Mouse (Mus musculus): ENCODE data around the gene Coq7. TPM values are rescaled to one million over a fixed set of nuclear protein-coding genes. Genes with fewer than 3 reads are reported as not detected.

The Coq7 gene
- polyA plus RNA-seq, 1 experiment, result 36.2 TPM

- H3ac ChIP-seq (ENCODE audit: control insufficient read depth, insufficient read length), result no peak overlapping the region
- no peak overlapping the region for H3K4me2 ChIP-seq (ENCODE audit: low read depth)
- no peaks in the 10 kb centered on the region for H3K36me3 ChIP-seq (ENCODE audit: control insufficient read depth, insufficient read depth)
- no peaks in the 10 kb centered on the region for H3K27me3 ChIP-seq (ENCODE audit: control insufficient read depth, insufficient read depth, insufficient read length)
- H3K4me3 ChIP-seq, result no peak overlapping the region
- H3K79me2 ChIP-seq (ENCODE audit: control insufficient read depth, insufficient read depth), result peaks cover 12% of the 10 kb centered on the region
- no peak for TF ChIP-seq MYOD1 (IDR thresholded peaks at IDR 0.05; ENCODE audit: control insufficient read depth in 1 of 3, insufficient read length in 2 of 3, low read depth in 2 of 3)
- TF ChIP-seq POLR2A (IDR thresholded peaks at IDR 0.05; ENCODE audit: insufficient read length, low read depth), result no peak
- TF ChIP-seq SRF (IDR thresholded peaks at IDR 0.05; ENCODE audit: control insufficient read depth, insufficient read length, low read depth), result no peak
- TF ChIP-seq MAX (IDR thresholded peaks at IDR 0.05; ENCODE audit: low read depth), result no peak
- TF ChIP-seq USF1 (IDR thresholded peaks at IDR 0.05; ENCODE audit: low read depth), result no peak
- no peak for TF ChIP-seq MYOG (IDR thresholded peaks at IDR 0.05; ENCODE audit: control insufficient read depth in 1 of 3, insufficient read depth in 1 of 3, insufficient read length in 2 of 3, low read depth in 2 of 3)
- no peak for TF ChIP-seq CEBPB (IDR thresholded peaks at IDR 0.05; ENCODE audit: insufficient read depth, poor library complexity, severe bottlenecking)
These were observed 38.1 kb downstream of the Coq7 start for GRCm38 (mm10) chr7:118494892-118495579.

- H3ac ChIP-seq (ENCODE audit: control insufficient read depth, insufficient read length), result no peak overlapping the region
- TF ChIP-seq CEBPB (IDR thresholded peaks at IDR 0.05; ENCODE audit: insufficient read depth, poor library complexity, severe bottlenecking) (no peak), MAX (IDR thresholded peaks at IDR 0.05; ENCODE audit: low read depth) (no peak), MYOG (IDR thresholded peaks at IDR 0.05; ENCODE audit: control insufficient read depth in 1 of 3, insufficient read depth in 1 of 3, insufficient read length in 2 of 3, low read depth in 2 of 3) (no peak), SRF (IDR thresholded peaks at IDR 0.05; ENCODE audit: control insufficient read depth, insufficient read length, low read depth) (no peak), USF1 (IDR thresholded peaks at IDR 0.05; ENCODE audit: low read depth) (no peak), E2F4 (IDR thresholded peaks at IDR 0.05; ENCODE audit: insufficient read depth) (no peak), TCF3 (IDR thresholded peaks at IDR 0.05; ENCODE audit: insufficient read length, low read depth) (no peak), POLR2AphosphoS2 (IDR thresholded peaks at IDR 0.05; ENCODE audit: insufficient read length, low read depth) (no peak), MYOD1 (IDR thresholded peaks at IDR 0.05; ENCODE audit: control insufficient read depth in 1 of 3, insufficient read length in 2 of 3, low read depth in 2 of 3) (no peak), REST (IDR thresholded peaks at IDR 0.05; ENCODE audit: insufficient read depth, insufficient read length) (no peak), TCF12 (IDR thresholded peaks at IDR 0.05; ENCODE audit: insufficient read depth, poor library complexity, severe bottlenecking) (no peak), POLR2A (IDR thresholded peaks at IDR 0.05; ENCODE audit: insufficient read length, low read depth) (no peak)
- H3K4me3 ChIP-seq, result no peak overlapping the region
- H3K79me2 ChIP-seq (ENCODE audit: control insufficient read depth, insufficient read depth), result peaks cover 24% of the 10 kb centered on the region
- no peak overlapping the region for H3K4me2 ChIP-seq (ENCODE audit: low read depth)
- no peaks in the 10 kb centered on the region for H3K36me3 ChIP-seq (ENCODE audit: control insufficient read depth, insufficient read depth)
- no peaks in the 10 kb centered on the region for H3K27me3 ChIP-seq (ENCODE audit: control insufficient read depth, insufficient read depth, insufficient read length)
These were observed 39.3 kb downstream of the Coq7 start for GRCm38 (mm10) chr7:118493892-118494291.

- Histone ChIP-seq H3K79me2 (ENCODE audit: control insufficient read depth, insufficient read depth) (peaks cover 47% of the 10 kb centered on the region), H3K27me3 (ENCODE audit: control insufficient read depth, insufficient read depth, insufficient read length) (no peaks in the 10 kb centered on the region), H3K36me3 (ENCODE audit: control insufficient read depth, insufficient read depth) (no peaks in the 10 kb centered on the region), H3ac (ENCODE audit: control insufficient read depth, insufficient read length) (peak within 1 kb of the TSS; percentile 80), H3K4me3 (peak within 1 kb of the TSS; percentile 39), H3K4me2 (ENCODE audit: low read depth) (peak within 1 kb of the TSS; percentile 85)
- peak; percentile 76 for TF ChIP-seq POLR2A (IDR thresholded peaks at IDR 0.05; ENCODE audit: insufficient read length, low read depth)
- TF ChIP-seq MYOD1 (IDR thresholded peaks at IDR 0.05; ENCODE audit: control insufficient read depth in 1 of 3, insufficient read length in 2 of 3, low read depth in 2 of 3), result peak in 2 of 3 experiments; percentile 10
- TF ChIP-seq USF1 (IDR thresholded peaks at IDR 0.05; ENCODE audit: low read depth), result no peak
- no peak for TF ChIP-seq TCF3 (IDR thresholded peaks at IDR 0.05; ENCODE audit: insufficient read length, low read depth)
- peak; percentile 66 for TF ChIP-seq POLR2AphosphoS2 (IDR thresholded peaks at IDR 0.05; ENCODE audit: insufficient read length, low read depth)
- TF ChIP-seq MAX (IDR thresholded peaks at IDR 0.05; ENCODE audit: low read depth), result no peak
- TF ChIP-seq CEBPB (IDR thresholded peaks at IDR 0.05; ENCODE audit: insufficient read depth, poor library complexity, severe bottlenecking), result no peak
- TF ChIP-seq REST (IDR thresholded peaks at IDR 0.05; ENCODE audit: insufficient read depth, insufficient read length), result no peak
These were observed 41.6 kb downstream of the Coq7 start, which contains the start of gene Itpripl2 for GRCm38 (mm10) chr7:118491431-118492147. Itpripl2 (minus strand) TSS chr7:118491975.

GRCm38 (mm10) chr7:118490666-118491430 lies 42.3 kb downstream of the Coq7 start:
- TF ChIP-seq REST (IDR thresholded peaks at IDR 0.05; ENCODE audit: insufficient read depth, insufficient read length), result no peak
- TF ChIP-seq TCF12 (IDR thresholded peaks at IDR 0.05; ENCODE audit: insufficient read depth, poor library complexity, severe bottlenecking), result no peak
- no peak for TF ChIP-seq MYOD1 (IDR thresholded peaks at IDR 0.05; ENCODE audit: control insufficient read depth in 1 of 3, insufficient read length in 2 of 3, low read depth in 2 of 3)
- TF ChIP-seq TCF3 (IDR thresholded peaks at IDR 0.05; ENCODE audit: insufficient read length, low read depth), result no peak
- TF ChIP-seq MYOG (IDR thresholded peaks at IDR 0.05; ENCODE audit: control insufficient read depth in 1 of 3, insufficient read depth in 1 of 3, insufficient read length in 2 of 3, low read depth in 2 of 3), result no peak
- TF ChIP-seq POLR2AphosphoS2 (IDR thresholded peaks at IDR 0.05; ENCODE audit: insufficient read length, low read depth), result no peak
- TF ChIP-seq CEBPB (IDR thresholded peaks at IDR 0.05; ENCODE audit: insufficient read depth, poor library complexity, severe bottlenecking), result no peak
- no peak for TF ChIP-seq E2F4 (IDR thresholded peaks at IDR 0.05; ENCODE audit: insufficient read depth)
- TF ChIP-seq POLR2A (IDR thresholded peaks at IDR 0.05; ENCODE audit: insufficient read length, low read depth), result no peak
- no peak for TF ChIP-seq SRF (IDR thresholded peaks at IDR 0.05; ENCODE audit: control insufficient read depth, insufficient read length, low read depth)
- TF ChIP-seq USF1 (IDR thresholded peaks at IDR 0.05; ENCODE audit: low read depth), result no peak
- Histone ChIP-seq H3K79me2 (ENCODE audit: control insufficient read depth, insufficient read depth) (peaks cover 52% of the 10 kb centered on the region), H3K36me3 (ENCODE audit: control insufficient read depth, insufficient read depth) (no peaks in the 10 kb centered on the region), H3K4me3 (peak overlapping the region; percentile 39), H3K27me3 (ENCODE audit: control insufficient read depth, insufficient read depth, insufficient read length) (no peaks in the 10 kb centered on the region), H3K4me2 (ENCODE audit: low read depth) (peak overlapping the region; percentile 85), H3ac (ENCODE audit: control insufficient read depth, insufficient read length) (peak overlapping the region; percentile 80)
